Mouse (Mus musculus) stomach, embryonic 15.5 days (tissue): Measurements from ENCODE around the gene Nfkbid. TPM values are rescaled to one million over a fixed set of nuclear protein-coding genes. Genes with fewer than 3 reads are reported as not detected.
A peak's percentile ranks its signal among the peaks of the same experiment; 100 is the strongest.

ENCODE experiments used
- ATAC-seq: fragments of 200-750 bp; cut with Nextera tagmentation; 2 replicates; pipeline ENCODE4 v1.8.0; 2017; ENCODE audit warnings: low read depth, moderate number of reproducible peaks, moderate TSS enrichment; ENCODE audit not compliant: insufficient read depth, low FRiP score
- H3K27ac ChIP-seq: fragments of 300-500 bp; sonication (generic); 2 replicates; pipeline ENCODE4 v1.5.1; 2015; ENCODE audit warnings: mild to moderate bottlenecking, inconsistent platforms
- H3K27me3 ChIP-seq: fragments of 300-500 bp; sonication (generic); replicated peaks from 2 replicates; pipeline ENCODE4 v1.6.1; 2015; ENCODE audit warnings: inconsistent platforms
- H3K36me3 ChIP-seq: fragments of 300-500 bp; sonication (generic); 2 replicates; pipeline ENCODE4 v1.6.1; 2015; ENCODE audit warnings: inconsistent platforms
- H3K4me1 ChIP-seq: fragments of 300-500 bp; sonication (generic); 2 replicates; pipeline ENCODE4 v1.6.1; 2015; ENCODE audit warnings: inconsistent platforms
- H3K4me2 ChIP-seq: fragments of 300-500 bp; sonication (generic); 2 replicates; pipeline ENCODE4 v1.6.1; 2015; ENCODE audit warnings: mild to moderate bottlenecking, inconsistent platforms
- H3K4me3 ChIP-seq: fragments of 300-500 bp; sonication (generic); replicated peaks from 2 replicates; pipeline ENCODE4 v1.5.1; 2015; ENCODE audit warnings: inconsistent platforms
- H3K9ac ChIP-seq: fragments of 300-500 bp; sonication (generic); 2 replicates; pipeline ENCODE4 v1.6.1; 2015; ENCODE audit warnings: inconsistent platforms
- H3K9me3 ChIP-seq: fragments of 300-500 bp; sonication (generic); 2 replicates; pipeline ENCODE4 v1.6.1; 2016; ENCODE audit warnings: inconsistent platforms
- WGBS: fragments of 180-500 bp; shearing (Covaris S2); methylation state at CpG from one replicate; pipeline ENCODE4 v1.1.7; 2015; 5-methylcytosine and 5-hydroxymethylcytosine counted together
- polyA plus RNA-seq: library from polyadenylated mRNA; unstranded; fragments of >200 nt; fragmentation: Nextera tagmentation; extraction: Ambion mirVana; gene quantifications from 2 replicates; pipeline ENCODE4 v1.2.1, GENCODE M21; 2015

Gene Nfkbid
- polyA plus RNA-seq, 1 experiment from 2014 or later, result 2.6 TPM

DNA sequence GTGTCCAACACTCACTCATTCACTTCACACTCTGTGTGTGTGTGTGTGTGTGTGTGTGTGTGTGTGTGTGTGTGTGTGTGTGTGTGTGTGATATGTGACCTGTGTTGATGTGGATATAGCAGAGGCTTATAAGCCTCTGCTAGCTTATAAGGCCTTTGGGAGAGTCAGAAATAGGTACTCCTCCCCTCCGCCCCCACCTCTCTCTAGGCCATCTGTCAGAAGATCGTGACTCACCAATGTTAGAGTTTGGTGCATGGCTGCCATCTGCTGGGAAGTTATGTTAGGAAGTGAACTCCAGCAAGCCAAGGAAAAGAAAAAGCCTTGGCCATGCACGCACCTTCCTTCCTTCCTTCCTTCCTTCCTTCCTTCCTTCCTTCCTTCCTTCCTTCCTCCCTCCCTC lies 10.3 kb downstream of the Nfkbid start:
- H3K4me2 ChIP-seq, result no peak overlapping the region
- H3K36me3 ChIP-seq, result no peaks in the 10 kb centered on the region
- H3K4me3 ChIP-seq, result no peak overlapping the region
- no peak overlapping the region for H3K9ac ChIP-seq
- ATAC-seq, result peak; percentile 53; the same call in 1 of the 2 replicates
- H3K27me3 ChIP-seq, result peaks cover 3% of the 10 kb centered on the region; the same call in 1 of the 2 replicates
- H3K4me1 ChIP-seq, result no peaks in the 10 kb centered on the region
- no peaks in the 10 kb centered on the region for H3K9me3 ChIP-seq
- no peak overlapping the region for H3K27ac ChIP-seq
- 3% methylated on average over 3 of the region's 3 CpGs for WGBS

DNA sequence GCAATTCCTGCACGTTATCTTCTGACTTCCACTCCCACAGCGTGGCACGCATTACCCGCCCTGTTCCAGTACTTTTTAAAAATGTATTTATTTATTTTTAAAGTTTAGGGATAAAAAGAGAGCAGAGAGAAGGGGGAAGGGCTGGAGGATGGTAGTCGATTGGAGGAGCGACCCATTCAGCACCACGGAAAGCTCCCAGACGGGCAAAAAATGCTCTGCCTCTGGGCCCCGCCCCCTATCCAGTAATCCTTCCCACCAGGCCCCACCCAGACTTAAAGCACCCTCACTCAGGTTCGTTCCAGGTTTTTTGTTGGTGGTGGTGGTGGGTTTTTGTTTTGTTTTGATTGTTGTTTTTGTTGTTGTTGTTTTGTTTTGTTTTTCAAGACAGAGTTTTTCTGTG lies 12.7 kb downstream of the Nfkbid start:
- Histone ChIP-seq H3K9me3 (no peaks in the 10 kb centered on the region), H3K4me2 (no peak overlapping the region), H3K27me3 (peaks cover 4% of the 10 kb centered on the region; the same call in 1 of the 2 replicates), H3K9ac (no peak overlapping the region), H3K4me1 (no peaks in the 10 kb centered on the region), H3K27ac (no peak overlapping the region), H3K36me3 (no peaks in the 10 kb centered on the region), H3K4me3 (no peak overlapping the region)
- 4% methylated on average over 10 of the region's 10 CpGs for WGBS
- ATAC-seq, result no peak

DNA sequence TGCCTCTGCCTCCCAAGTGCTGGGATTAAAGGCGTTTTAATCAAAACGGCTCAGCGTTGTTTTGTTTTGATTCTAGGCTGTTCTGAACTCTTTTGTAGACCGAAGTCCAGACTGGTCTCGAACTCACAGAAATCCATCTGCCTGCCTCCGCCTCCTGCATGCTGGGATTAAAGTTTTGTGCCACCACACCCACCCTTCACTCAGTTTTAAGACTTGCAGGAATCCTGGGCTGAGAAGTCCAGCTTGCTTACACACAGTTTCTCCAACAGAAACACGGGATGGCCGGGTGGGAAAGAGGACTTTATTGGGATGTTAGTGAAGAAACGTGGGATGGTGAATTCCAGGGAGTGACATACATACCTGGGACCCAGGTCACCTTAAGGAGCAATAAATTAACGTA lies 13.2 kb downstream of the Nfkbid start:
- Histone ChIP-seq H3K4me2 (no peak overlapping the region), H3K9ac (no peak overlapping the region), H3K4me1 (no peaks in the 10 kb centered on the region), H3K27me3 (peaks cover 4% of the 10 kb centered on the region; the same call in 1 of the 2 replicates), H3K27ac (no peak overlapping the region), H3K9me3 (no peaks in the 10 kb centered on the region), H3K36me3 (no peaks in the 10 kb centered on the region), H3K4me3 (no peak overlapping the region)
- no peak for ATAC-seq
- WGBS, result 64% methylated on average over 10 of the region's 10 CpGs

DNA sequence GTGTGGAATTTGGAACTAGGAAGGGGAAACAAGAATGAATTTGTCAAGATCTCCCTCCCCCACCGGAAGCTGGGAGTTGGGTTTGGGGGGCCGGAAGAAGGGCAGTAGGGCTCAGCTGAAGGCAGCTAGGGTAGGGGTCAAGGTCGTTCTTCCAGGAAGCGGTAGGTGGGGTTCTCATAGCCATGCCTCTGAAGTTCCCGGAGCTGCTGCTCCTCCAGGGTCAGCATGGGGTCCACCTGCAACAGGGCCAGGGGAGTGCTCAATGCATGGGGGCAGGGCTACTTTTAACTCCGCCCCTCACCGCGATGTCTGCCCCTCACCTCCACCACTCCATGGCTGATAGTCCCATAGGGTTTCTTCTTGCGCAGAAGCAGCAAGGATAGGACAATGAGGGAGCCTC lies 13.6 kb downstream of the Nfkbid start:
- Histone ChIP-seq H3K9me3 (no peaks in the 10 kb centered on the region), H3K36me3 (no peaks in the 10 kb centered on the region), H3K9ac (no peak overlapping the region), H3K27me3 (peaks cover 4% of the 10 kb centered on the region; the same call in 1 of the 2 replicates), H3K4me2 (no peak overlapping the region), H3K4me3 (no peak overlapping the region), H3K4me1 (no peaks in the 10 kb centered on the region), H3K27ac (no peak overlapping the region)
- 42% methylated on average over 9 of the region's 9 CpGs for WGBS
- no peak for ATAC-seq

GRCm38 (mm10) chr7:30436879-30437278 lies 15.3 kb downstream of the Nfkbid start:
- H3K4me3 ChIP-seq, result no peak overlapping the region
- H3K27me3 ChIP-seq, result peaks cover 4% of the 10 kb centered on the region; the same call in 1 of the 2 replicates
- no peaks in the 10 kb centered on the region for H3K4me1 ChIP-seq
- no peak overlapping the region for H3K4me2 ChIP-seq
- ATAC-seq, result no peak
- 22% methylated on average over 10 of the region's 10 CpGs for WGBS
- no peaks in the 10 kb centered on the region for H3K36me3 ChIP-seq
- H3K27ac ChIP-seq, result no peak overlapping the region
- no peak overlapping the region for H3K9ac ChIP-seq
- no peaks in the 10 kb centered on the region for H3K9me3 ChIP-seq

DNA sequence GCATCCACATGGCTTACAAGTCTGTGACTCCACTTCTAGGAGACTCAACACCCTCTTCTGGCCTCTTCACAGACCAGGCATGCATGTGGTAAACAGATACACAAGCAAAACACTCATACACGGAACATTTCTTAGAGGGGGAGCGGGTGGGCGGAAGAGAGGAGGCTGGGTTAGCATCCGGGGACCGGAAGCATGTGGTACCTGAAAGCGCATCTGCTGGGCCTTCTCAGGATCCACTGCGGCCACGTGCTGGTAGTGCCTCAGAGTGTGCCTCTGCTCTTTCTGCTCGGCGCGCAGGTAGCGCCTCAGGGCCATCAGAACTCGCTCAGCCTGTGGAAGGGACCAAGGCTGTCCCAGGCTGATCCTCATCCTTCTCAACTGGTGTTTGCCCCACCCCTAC lies 18.2 kb downstream of the Nfkbid start:
- WGBS, result 79% methylated on average over 13 of the region's 13 CpGs
- peaks cover 16% of the 10 kb centered on the region for H3K27me3 ChIP-seq
- H3K36me3 ChIP-seq, result no peaks in the 10 kb centered on the region
- H3K27ac ChIP-seq, result no peak overlapping the region
- no peak overlapping the region for H3K9ac ChIP-seq
- H3K4me3 ChIP-seq, result no peak overlapping the region
- no peaks in the 10 kb centered on the region for H3K9me3 ChIP-seq
- H3K4me2 ChIP-seq, result no peak overlapping the region
- no peak for ATAC-seq
- H3K4me1 ChIP-seq, result peaks cover 8% of the 10 kb centered on the region

- no peak for ATAC-seq
- H3K4me3 ChIP-seq, result no peak overlapping the region
Measured at GRCm38 (mm10) chr7:30440697-30441096, 19.2 kb downstream of the Nfkbid start.

GRCm38 (mm10) chr7:30443696-30444095 lies 22.2 kb downstream of the Nfkbid start:
- no peak overlapping the region for H3K9ac ChIP-seq
- 19% methylated on average over 9 of the region's 9 CpGs for WGBS
- H3K27ac ChIP-seq, result no peak overlapping the region
- H3K27me3 ChIP-seq, result peaks cover 20% of the 10 kb centered on the region; the same call in 1 of the 2 replicates
- peaks cover 13% of the 10 kb centered on the region for H3K4me1 ChIP-seq
- no peak for ATAC-seq
- no peaks in the 10 kb centered on the region for H3K36me3 ChIP-seq
- H3K4me2 ChIP-seq, result peak overlapping the region; percentile 95
- peak overlapping the region; percentile 65; the same call in 1 of the 2 replicates for H3K4me3 ChIP-seq
- no peaks in the 10 kb centered on the region for H3K9me3 ChIP-seq

More at GRCm38 (mm10) chr7:30440697-30441096, 19.2 kb downstream of the Nfkbid start:
- no peaks in the 10 kb centered on the region for H3K9me3 ChIP-seq
- 16% methylated on average over 5 of the region's 5 CpGs for WGBS
- H3K4me1 ChIP-seq, result peaks cover 13% of the 10 kb centered on the region
- H3K36me3 ChIP-seq, result no peaks in the 10 kb centered on the region
- no peak overlapping the region for H3K27ac ChIP-seq
- no peak overlapping the region for H3K9ac ChIP-seq
- peaks cover 19% of the 10 kb centered on the region for H3K27me3 ChIP-seq
- no peak overlapping the region for H3K4me2 ChIP-seq

GRCm38 (mm10) chr7:30444154-30444970 lies 22.8 kb downstream of the Nfkbid start:
- ATAC-seq, result peak; percentile 45; the same call in 1 of the 2 replicates
- H3K4me2 ChIP-seq, result peak overlapping the region; percentile 95
- H3K27me3 ChIP-seq, result peaks cover 20% of the 10 kb centered on the region; the same call in 1 of the 2 replicates
- H3K36me3 ChIP-seq, result no peaks in the 10 kb centered on the region
- H3K4me1 ChIP-seq, result peaks cover 13% of the 10 kb centered on the region
- no peaks in the 10 kb centered on the region for H3K9me3 ChIP-seq
- no peak overlapping the region for H3K27ac ChIP-seq
- peak overlapping the region; percentile 65 for H3K4me3 ChIP-seq
- H3K9ac ChIP-seq, result 0 out of 2 replicates have a peak overlapping the region, but pooled peaks have one; percentile 9
- under 1% methylated on average over 38 of the region's 38 CpGs for WGBS

DNA sequence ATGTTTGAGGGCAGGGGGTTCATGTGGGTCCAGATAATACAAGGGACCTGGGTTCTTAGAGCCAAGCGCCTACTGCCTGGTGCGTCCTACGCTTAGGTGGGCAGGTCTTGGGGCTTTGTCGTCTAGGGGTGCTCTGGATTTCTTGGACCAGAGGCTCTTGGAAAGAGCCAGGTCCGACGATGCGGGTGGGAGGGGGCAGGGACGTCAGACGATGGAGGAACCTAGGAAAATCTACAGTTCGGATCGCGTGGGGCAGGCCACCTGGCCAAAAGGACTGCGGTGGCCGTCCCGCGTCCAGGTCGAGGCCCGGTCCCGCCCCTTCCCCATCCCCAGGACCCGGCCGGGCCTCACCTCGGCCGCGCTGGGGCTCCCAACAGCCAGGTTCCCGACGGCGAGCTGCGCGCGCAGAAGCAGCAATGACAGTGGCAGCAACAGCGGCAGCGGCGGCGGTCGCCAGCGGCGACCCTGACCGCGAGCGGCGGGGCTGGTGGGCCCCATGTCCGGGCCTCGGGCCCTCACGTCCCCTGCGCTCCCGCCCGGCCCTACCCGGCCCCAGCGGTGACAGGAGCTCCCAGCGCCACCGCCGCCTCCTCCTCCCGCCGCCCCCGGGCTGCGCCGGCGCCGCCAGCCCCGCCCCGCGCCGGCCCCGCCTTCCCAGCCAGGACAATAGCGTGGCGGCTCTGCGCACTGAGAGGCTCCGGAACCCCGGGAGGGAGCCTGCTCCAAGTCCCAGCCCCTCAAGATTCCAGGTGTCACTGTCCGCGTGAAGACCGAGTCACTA lies 23.6 kb downstream of the Nfkbid start, which contains the start of gene Aplp1:
Aplp1 (minus strand) TSS at position 565 of the 781 bp plus-strand sequence.
- Histone ChIP-seq H3K4me1 (peaks cover 13% of the 10 kb centered on the region), H3K9ac (peak within 1 kb of the TSS; percentile 48), H3K27ac (no peak within 1 kb of the TSS), H3K4me2 (peak within 1 kb of the TSS; percentile 95), H3K27me3 (peaks cover 20% of the 10 kb centered on the region; the same call in 1 of the 2 replicates), H3K36me3 (no peaks in the 10 kb centered on the region), H3K4me3 (peak within 1 kb of the TSS; percentile 65), H3K9me3 (no peaks in the 10 kb centered on the region)
- ATAC-seq, result peak; percentile 67; the same call in 1 of the 2 replicates
- WGBS, result under 1% methylated on average over 71 of the region's 72 CpGs

GRCm38 (mm10) chr7:30450241-30450640 lies 28.7 kb downstream of the Nfkbid start:
- Histone ChIP-seq H3K36me3 (no peaks in the 10 kb centered on the region), H3K9ac (no peak overlapping the region), H3K27ac (no peak overlapping the region), H3K27me3 (peaks cover 38% of the 10 kb centered on the region), H3K4me1 (peaks cover 9% of the 10 kb centered on the region; the same call in 1 of the 2 replicates), H3K9me3 (no peaks in the 10 kb centered on the region), H3K4me2 (no peak overlapping the region), H3K4me3 (no peak overlapping the region)
- no peak for ATAC-seq
- WGBS, result 73% methylated on average over 7 of the region's 7 CpGs
